Mouse (Mus musculus): ENCODE data around the gene Amph. TPM values are rescaled to one million over a fixed set of nuclear protein-coding genes. Genes with fewer than 3 reads are reported as not detected.
"Not testable (repeated sequence)": the region's sequence is repeated elsewhere in the genome, so short reads cannot be mapped to it uniquely, and the experiment has no call there.

Gene Amph
- total RNA-seq (2014; fragmentation: Nextera tagmentation) (0.92 and 1.1 TPM in 2 replicates), total RNA-seq (2017) (2.1 and 2.4 TPM in 2 replicates), polyA plus RNA-seq (2012) (0.08 and 0.10 TPM in 2 replicates)

DNA sequence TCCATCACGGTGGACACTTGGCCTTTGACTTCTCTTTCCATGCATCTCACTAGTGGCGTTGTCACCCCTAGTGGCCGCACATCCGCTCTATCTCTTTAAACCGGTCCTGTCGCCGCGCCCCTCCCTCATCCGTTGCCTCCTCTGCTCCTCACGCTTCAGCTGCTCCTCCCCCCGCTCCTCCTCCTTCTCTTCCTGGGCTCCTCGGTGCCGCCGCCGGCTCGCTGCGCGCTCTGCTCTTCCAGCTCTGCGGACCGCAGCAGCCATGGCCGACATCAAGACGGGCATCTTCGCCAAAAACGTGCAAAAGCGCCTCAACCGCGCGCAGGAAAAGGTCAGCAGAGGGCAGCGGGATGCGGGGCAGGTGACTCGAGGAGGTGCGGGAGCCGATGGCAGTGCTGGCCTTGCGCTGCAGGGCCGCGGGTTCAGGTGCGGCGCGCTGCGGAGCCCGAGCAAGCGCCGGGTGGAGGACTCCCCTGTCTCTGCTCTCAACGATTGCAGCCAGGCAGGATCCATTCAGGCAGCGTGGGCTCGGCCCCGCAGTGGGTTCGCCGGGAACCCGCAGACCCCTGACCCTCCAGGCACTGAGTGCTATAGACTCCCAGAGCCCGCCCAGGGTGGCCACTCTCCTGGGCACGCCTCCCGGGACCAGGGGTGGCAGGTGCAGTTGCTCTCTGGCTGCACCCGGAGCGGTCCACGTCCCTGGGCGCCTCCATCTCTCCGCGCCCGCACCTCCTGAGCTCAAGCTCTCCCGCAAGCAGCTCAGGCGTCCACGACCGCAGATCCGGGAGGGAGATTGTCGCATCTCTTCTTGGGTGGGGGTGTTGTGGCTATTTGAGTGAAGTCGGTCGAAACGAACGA, at the start of gene Amph:
Gene Amph (plus strand): TSS at position 35 of the 858 bp plus-strand sequence.
- no peak for ATAC-seq (ENCODE audit: extremely low read depth, insufficient number of reproducible peaks, low FRiP score, poor library complexity, severe bottlenecking)
- Histone ChIP-seq H3K9me3 (replicated peaks) (no peaks in the 10 kb centered on the region; the same call in 1 of the 2 replicates), H3K36me3 (replicated peaks) (no peaks in the 10 kb centered on the region), H3K4me3 (ENCODE audit: low read depth, low read length) (peak within 1 kb of the TSS; percentile 52; the same call in 1 of the 2 replicates), H3K27me3 (ENCODE audit: insufficient read depth, low read length) (peaks cover 31% of the 10 kb centered on the region), H3K4me1 (ENCODE audit: insufficient read depth, low read depth, low read length) (peaks cover 31% of the 10 kb centered on the region)
- TF ChIP-seq GATA2 (IDR thresholded peaks at IDR 0.05; ENCODE audit: borderline replicate concordance, low read depth, low read length) (no peak), GATA1 (IDR thresholded peaks at IDR 0.05; ENCODE audit: borderline replicate concordance, low read length) (no peak), TAL1 (conservative IDR thresholded peaks at IDR 0.05; ENCODE audit: low read depth, low read length) (no peak)
- DNase-seq (ENCODE audit: low spot score) = no peak

DNA sequence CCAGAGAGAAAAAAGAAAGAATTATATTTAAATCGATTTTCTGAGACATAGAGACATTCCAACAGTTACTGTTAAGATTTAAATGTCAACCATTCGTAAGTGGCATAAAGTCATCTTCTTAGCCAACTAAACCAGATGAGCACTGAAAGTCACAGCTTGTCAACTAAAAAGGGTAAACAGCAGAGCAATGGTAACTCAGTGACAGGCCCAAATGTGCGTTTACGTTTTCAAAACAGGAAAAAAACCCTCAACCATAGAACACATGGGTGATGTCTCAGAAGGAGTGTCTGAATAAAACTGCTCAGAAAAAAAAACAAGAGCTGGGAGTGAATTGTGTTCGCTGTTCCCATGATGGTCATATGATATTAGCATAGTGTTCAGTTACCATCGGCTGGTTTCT, 44.4 kb upstream of the Amph start:
- Histone ChIP-seq H3K36me3 (replicated peaks) (no peaks in the 10 kb centered on the region), H3K9me3 (replicated peaks) (no peaks in the 10 kb centered on the region), H3K4me3 (ENCODE audit: low read depth, low read length) (no peak overlapping the region), H3K27me3 (ENCODE audit: insufficient read depth, low read length) (peaks cover 11% of the 10 kb centered on the region), H3K4me1 (ENCODE audit: insufficient read depth, low read depth, low read length) (no peaks in the 10 kb centered on the region)
- DNase-seq (ENCODE audit: low spot score) (no peak), ATAC-seq (ENCODE audit: extremely low read depth, insufficient number of reproducible peaks, low FRiP score, poor library complexity, severe bottlenecking) (no peak)
- TF ChIP-seq POLR2AphosphoS5 (IDR thresholded peaks at IDR 0.05; ENCODE audit: insufficient replicate concordance, low read depth, low read length) = no peak
- no peak for TF ChIP-seq TAL1 (conservative IDR thresholded peaks at IDR 0.05; ENCODE audit: low read depth, low read length)
- no peak for TF ChIP-seq CTCF (IDR thresholded peaks at IDR 0.05; ENCODE audit: low read depth, low read length)
- no peak for TF ChIP-seq GATA1 (IDR thresholded peaks at IDR 0.05; ENCODE audit: borderline replicate concordance, low read length)
- TF ChIP-seq GATA2 (IDR thresholded peaks at IDR 0.05; ENCODE audit: borderline replicate concordance, low read depth, low read length) = no peak

DNA sequence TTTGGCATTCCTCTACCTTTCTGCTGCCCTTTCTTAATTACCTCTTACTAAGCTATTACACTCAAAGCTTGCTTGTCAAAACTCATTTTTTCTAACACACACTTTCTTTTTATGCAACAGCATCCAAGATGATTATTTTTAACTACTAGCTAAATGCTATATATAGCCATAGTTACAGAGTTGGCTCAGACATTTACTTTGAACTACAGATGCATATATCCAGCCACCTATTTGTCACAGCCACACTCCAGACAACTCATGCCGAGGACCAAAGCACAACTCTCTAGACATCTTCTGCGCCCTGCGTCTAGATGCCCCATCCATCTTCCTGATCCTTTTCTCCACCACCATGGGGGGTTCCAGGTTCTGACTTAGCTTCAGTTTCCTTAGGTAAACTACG, 33.2 kb upstream of the Amph start:
- TF ChIP-seq GATA2 (IDR thresholded peaks at IDR 0.05; ENCODE audit: borderline replicate concordance, low read depth, low read length) (no peak), CTCF (IDR thresholded peaks at IDR 0.05; ENCODE audit: low read depth, low read length) (no peak), TAL1 (conservative IDR thresholded peaks at IDR 0.05; ENCODE audit: low read depth, low read length) (no peak), GATA1 (IDR thresholded peaks at IDR 0.05; ENCODE audit: borderline replicate concordance, low read length) (no peak)

DNA sequence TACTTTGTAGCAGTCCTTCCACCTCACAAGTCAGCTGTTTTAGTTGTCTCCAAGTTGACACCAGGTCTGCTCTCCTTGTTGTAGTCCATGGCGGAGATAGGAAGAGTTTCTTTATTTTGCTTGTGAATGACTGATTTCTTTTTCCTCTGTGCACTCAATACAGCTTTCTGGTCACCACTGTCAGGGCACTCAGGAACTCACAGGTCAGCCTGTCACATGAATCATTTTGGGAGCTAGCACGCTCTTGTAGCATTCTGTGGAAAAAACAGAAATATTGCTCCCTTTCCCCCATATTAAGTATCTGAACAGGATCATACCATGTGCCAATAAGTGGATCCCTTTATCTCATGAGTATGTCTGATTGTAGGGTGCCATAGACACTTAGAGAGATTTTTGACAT, 14.8 kb upstream of the Amph start:
- not testable (repeated sequence) for H3K4me3 ChIP-seq (ENCODE audit: low read depth, low read length); ATAC-seq (ENCODE audit: extremely low read depth, insufficient number of reproducible peaks, low FRiP score, poor library complexity, severe bottlenecking); H3K27me3 ChIP-seq (ENCODE audit: insufficient read depth, low read length); H3K36me3 ChIP-seq (replicated peaks); H3K4me1 ChIP-seq (ENCODE audit: insufficient read depth, low read depth, low read length); H3K9me3 ChIP-seq (replicated peaks); DNase-seq (ENCODE audit: low spot score)

More for the DNA sequence above, 33.2 kb upstream of the Amph start:
- Histone ChIP-seq H3K27me3 (ENCODE audit: insufficient read depth, low read length) (peaks cover 5% of the 10 kb centered on the region), H3K36me3 (replicated peaks) (no peaks in the 10 kb centered on the region), H3K9me3 (replicated peaks) (no peaks in the 10 kb centered on the region), H3K4me1 (ENCODE audit: insufficient read depth, low read depth, low read length) (no peaks in the 10 kb centered on the region), H3K4me3 (ENCODE audit: low read depth, low read length) (no peak overlapping the region)
- DNase-seq (ENCODE audit: low spot score) (no peak), ATAC-seq (ENCODE audit: extremely low read depth, insufficient number of reproducible peaks, low FRiP score, poor library complexity, severe bottlenecking) (no peak)

DNA sequence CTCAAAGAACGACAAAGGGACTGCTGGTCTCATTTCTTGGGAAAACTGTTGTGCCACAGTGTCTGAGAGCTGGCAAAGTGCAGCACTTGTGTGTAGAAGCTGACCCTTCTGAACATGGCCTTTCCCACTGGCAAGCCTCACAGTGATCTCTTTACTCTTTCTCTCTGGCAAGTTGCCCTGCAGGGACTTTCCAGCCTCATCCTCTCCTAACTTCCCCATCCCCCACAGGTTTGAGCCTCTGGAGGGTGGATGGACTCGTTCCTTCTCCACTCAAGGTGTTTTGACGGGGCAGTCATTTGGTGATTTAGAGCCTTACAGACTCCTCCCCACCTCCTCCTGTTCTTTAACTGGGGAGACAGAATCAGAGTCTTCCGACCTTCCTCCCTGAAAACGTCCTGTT, 319 bp upstream of the Amph start:
- peaks cover 31% of the 10 kb centered on the region for H3K4me1 ChIP-seq (ENCODE audit: insufficient read depth, low read depth, low read length)
- peaks cover 30% of the 10 kb centered on the region for H3K27me3 ChIP-seq (ENCODE audit: insufficient read depth, low read length)
- no peak overlapping the region for H3K4me3 ChIP-seq (ENCODE audit: low read depth, low read length)
- ATAC-seq (ENCODE audit: extremely low read depth, insufficient number of reproducible peaks, low FRiP score, poor library complexity, severe bottlenecking) (no peak), DNase-seq (ENCODE audit: low spot score) (no peak)
- no peaks in the 10 kb centered on the region; the same call in 1 of the 2 replicates for H3K9me3 ChIP-seq (replicated peaks)
- TF ChIP-seq POLR2AphosphoS5 (IDR thresholded peaks at IDR 0.05; ENCODE audit: insufficient replicate concordance, low read depth, low read length) (no peak), GATA1 (IDR thresholded peaks at IDR 0.05; ENCODE audit: borderline replicate concordance, low read length) (no peak), TAL1 (conservative IDR thresholded peaks at IDR 0.05; ENCODE audit: low read depth, low read length) (no peak)
- no peaks in the 10 kb centered on the region for H3K36me3 ChIP-seq (replicated peaks)

DNA sequence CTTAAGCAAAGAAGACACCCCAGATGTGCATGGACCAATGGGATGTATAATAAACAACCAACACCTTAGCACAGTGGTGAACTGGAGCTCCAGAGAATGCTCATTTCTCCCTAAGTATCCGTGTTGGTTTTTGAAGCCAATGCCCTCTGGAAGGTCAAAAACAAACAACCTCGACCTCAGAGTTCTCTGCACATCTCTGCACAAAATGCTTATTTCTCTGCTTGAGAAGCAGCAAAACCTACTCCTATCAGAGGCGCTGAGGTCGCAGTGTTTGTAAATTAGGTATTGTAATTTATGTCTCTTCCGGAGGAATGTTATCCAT, 985 bp downstream of the Amph start:
- ATAC-seq (ENCODE audit: extremely low read depth, insufficient number of reproducible peaks, low FRiP score, poor library complexity, severe bottlenecking) = no peak
- TF ChIP-seq POLR2AphosphoS5 (IDR thresholded peaks at IDR 0.05; ENCODE audit: insufficient replicate concordance, low read depth, low read length) = no peak

More for the DNA sequence above, 985 bp downstream of the Amph start:
- Histone ChIP-seq H3K4me1 (ENCODE audit: insufficient read depth, low read depth, low read length) (peaks cover 31% of the 10 kb centered on the region), H3K9me3 (replicated peaks) (no peaks in the 10 kb centered on the region; the same call in 1 of the 2 replicates), H3K4me3 (ENCODE audit: low read depth, low read length) (no peak overlapping the region; the same call in 1 of the 2 replicates), H3K27me3 (ENCODE audit: insufficient read depth, low read length) (peaks cover 33% of the 10 kb centered on the region), H3K36me3 (replicated peaks) (no peaks in the 10 kb centered on the region)
- DNase-seq (ENCODE audit: low spot score) = no peak

Measured in G1E (cell line).